Mouse (Mus musculus) adrenal gland, postnatal 4 days (tissue): Measurements from ENCODE around the gene AL731706.2. TPM values are rescaled to one million over a fixed set of nuclear protein-coding genes. Genes with fewer than 3 reads are reported as not detected.

Experiments used
- total RNA-seq, 2 experiments: library from RNA; stranded (reverse); gene quantifications; 2 replicates each; pipeline ENCODE4 v1.2.3; 2021

AL731706.2 gene
- total RNA-seq, 2 experiments from 2014 or later: 20.2 TPM; not detected in 1

Other genes with a start within 250 kb of the AL731706.2 start
- 10 to 100 TPM; 57.9 to 70.7 TPM for gene Snap25, start 172.2 kb downstream of the AL731706.2 start, total RNA-seq
- 1 to 10 TPM; 7.4 to 7.6 TPM for gene Slx4ip, start 5.5 kb upstream of the AL731706.2 start, total RNA-seq
- gene AL731706.1, start 5.7 kb upstream of the AL731706.2 start, total RNA-seq: 10 to 100 TPM in 1 of 2 experiments, 1 to 10 TPM in 1; 9.4 to 12.6 TPM
- 10 to 100 TPM; 13.2 to 18.9 TPM for gene Mkks, start 5.7 kb upstream of the AL731706.2 start, total RNA-seq
- 10 to 100 TPM; 17.0 to 29.9 TPM for gene Jag1, start 231.0 kb upstream of the AL731706.2 start, total RNA-seq